In the genomic region with DNA sequence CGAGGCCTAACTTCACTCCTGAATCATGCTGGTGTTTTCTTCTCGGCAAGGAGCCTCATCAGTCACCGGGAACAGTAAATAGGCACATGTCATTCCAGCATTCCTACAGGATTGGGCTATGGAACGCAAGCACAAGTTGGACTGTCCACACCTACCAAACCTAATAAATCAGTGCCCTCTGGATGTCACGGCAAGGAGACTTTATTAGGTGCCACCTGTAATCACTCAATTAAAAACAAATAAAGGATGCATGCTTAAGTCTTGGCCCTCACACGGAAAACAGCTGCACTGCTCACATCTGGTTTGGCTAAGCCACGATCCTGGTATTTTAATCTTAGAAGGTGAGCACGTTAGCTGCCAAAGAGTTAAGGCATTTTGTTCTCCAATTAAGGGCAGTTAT, we compare ENCODE assay signal across 21 mouse cellular contexts.
"Had no signal": no experiment of that assay in that cellular context is flagged by ENCODE, and none has a peak within 500 bp of the region (broad histone marks: within the 10 kb centered on the region; RNA-seq: fewer than 3 reads in every experiment).

No protein-coding gene starts in this region.

- ATAC-seq: liver, postnatal 0 days; lung, postnatal 0 days; midbrain, embryonic 13.5 days had no signal

- H3K4me1 ChIP-seq: midbrain, embryonic 13.5 days had no signal

- H3K27me3 ChIP-seq: limb, embryonic 15.5 days; midbrain, embryonic 13.5 days had no signal

- H3K36me3 ChIP-seq: limb, embryonic 15.5 days; midbrain, embryonic 13.5 days had no signal

- H3K27ac ChIP-seq: layer of hippocampus, adult 2 months; limb, embryonic 15.5 days; liver, embryonic 14.5 days; macrophage; midbrain, embryonic 13.5 days; stomach, postnatal 0 days had no signal

- DNase-seq: kidney, adult 18-20 months; kidney, adult 9 months; kidney, postnatal 14 days; kidney, postnatal 4 days; layer of hippocampus, postnatal 36 days; liver, postnatal 0 days; lung, embryonic 14.5 days; right cerebral cortex, adult 18-20 months; right cerebral cortex, postnatal 14 days; right cerebral cortex, postnatal 4 days; thymus, adult 2 months; thymus, postnatal 14 days; thymus, postnatal 4 days had no signal

- H3K9ac ChIP-seq: limb, embryonic 15.5 days; liver, embryonic 14.5 days; liver, postnatal 0 days; lung, embryonic 14.5 days; midbrain, embryonic 13.5 days had no signal

- H3K4me3 ChIP-seq: layer of hippocampus, adult 2 months; limb, embryonic 15.5 days; midbrain, embryonic 13.5 days had no signal

- H3K4me2 ChIP-seq: limb, embryonic 15.5 days; liver, embryonic 11.5 days; lung, embryonic 14.5 days; midbrain, embryonic 13.5 days had no signal

- H3K9me3 ChIP-seq: limb, embryonic 15.5 days; midbrain, embryonic 13.5 days had no signal
